Mouse (Mus musculus): ENCODE results near the gene Jagn1. TPM values are rescaled to one million over a fixed set of nuclear protein-coding genes. Genes with fewer than 3 reads are reported as not detected.
A peak's percentile ranks its signal among the peaks of the same experiment; 100 is the strongest.

Jagn1 gene
- polyA plus RNA-seq, 1 experiment from 2014 or later = 75.1 TPM

- Histone ChIP-seq H3K27me3 (ENCODE audit: control insufficient read depth, insufficient read depth, low read length) (no peaks in the 10 kb centered on the region), H3K4me1 (replicated peaks; ENCODE audit: control insufficient read depth, insufficient read depth, low read length) (no peaks in the 10 kb centered on the region), H3K9me3 (ENCODE audit: control insufficient read depth, low read length) (no peaks in the 10 kb centered on the region), H3K4me3 (ENCODE audit: low read depth, low read length) (no peak overlapping the region), H3K27ac (ENCODE audit: low read depth, low read length) (no peak overlapping the region), H3K9ac (ENCODE audit: low read depth, low read length) (no peak overlapping the region), H3K36me3 (ENCODE audit: control insufficient read depth, insufficient read depth, low read length) (no peaks in the 10 kb centered on the region), H3K4me2 (replicated peaks; ENCODE audit: low read depth, low read length) (no peak overlapping the region)
- DNase-seq (ENCODE audit: low spot score) (no peak), ATAC-seq (ENCODE audit: low FRiP score) (no peak)
- 88% methylated on average over 3 of the region's 3 CpGs for WGBS
Measured at GRCm38 (mm10) chr6:113440686-113441085, 1.7 kb upstream of the Jagn1 start.

GRCm38 (mm10) chr6:113441147-113441680 is 1.2 kb upstream of the Jagn1 start:
- whole genome bisulfite sequencing = 55% methylated on average over 7 of the region's 7 CpGs
- ATAC-seq (ENCODE audit: low FRiP score) (no peak), DNase-seq (ENCODE audit: low spot score) (peak; percentile 86)
- Histone ChIP-seq H3K9ac (ENCODE audit: low read depth, low read length) (no peak overlapping the region), H3K27ac (ENCODE audit: low read depth, low read length) (no peak overlapping the region), H3K4me2 (replicated peaks; ENCODE audit: low read depth, low read length) (no peak overlapping the region), H3K36me3 (ENCODE audit: control insufficient read depth, insufficient read depth, low read length) (no peaks in the 10 kb centered on the region), H3K27me3 (ENCODE audit: control insufficient read depth, insufficient read depth, low read length) (no peaks in the 10 kb centered on the region), H3K4me1 (replicated peaks; ENCODE audit: control insufficient read depth, insufficient read depth, low read length) (no peaks in the 10 kb centered on the region), H3K4me3 (ENCODE audit: low read depth, low read length) (no peak overlapping the region), H3K9me3 (ENCODE audit: control insufficient read depth, low read length) (no peaks in the 10 kb centered on the region)

GRCm38 (mm10) chr6:113442087-113442441 is 305 bp upstream of the Jagn1 start:
- no peaks in the 10 kb centered on the region for H3K36me3 ChIP-seq (ENCODE audit: control insufficient read depth, insufficient read depth, low read length)
- peak overlapping the region; percentile 75 for H3K4me3 ChIP-seq (ENCODE audit: low read depth, low read length)
- H3K9me3 ChIP-seq (ENCODE audit: control insufficient read depth, low read length) = no peaks in the 10 kb centered on the region
- H3K27ac ChIP-seq (ENCODE audit: low read depth, low read length) = no peak overlapping the region
- ATAC-seq (ENCODE audit: low FRiP score) (0 out of 2 replicates have a peak, but pooled peaks have one; percentile 6), DNase-seq (ENCODE audit: low spot score) (no peak)
- H3K4me2 ChIP-seq (replicated peaks; ENCODE audit: low read depth, low read length) = peak overlapping the region; percentile 69
- no peaks in the 10 kb centered on the region for H3K4me1 ChIP-seq (replicated peaks; ENCODE audit: control insufficient read depth, insufficient read depth, low read length)
- H3K9ac ChIP-seq (ENCODE audit: low read depth, low read length) = peak overlapping the region; percentile 91
- WGBS = 42% methylated on average over 9 of the region's 9 CpGs
- H3K27me3 ChIP-seq (ENCODE audit: control insufficient read depth, insufficient read depth, low read length) = no peaks in the 10 kb centered on the region

- ATAC-seq (ENCODE audit: low FRiP score) (no peak), DNase-seq (ENCODE audit: low spot score) (peak; percentile 26)
- Histone ChIP-seq H3K36me3 (ENCODE audit: control insufficient read depth, insufficient read depth, low read length) (no peaks in the 10 kb centered on the region), H3K27ac (ENCODE audit: low read depth, low read length) (no peak overlapping the region), H3K4me2 (replicated peaks; ENCODE audit: low read depth, low read length) (peak overlapping the region; percentile 69), H3K27me3 (ENCODE audit: control insufficient read depth, insufficient read depth, low read length) (no peaks in the 10 kb centered on the region), H3K4me3 (ENCODE audit: low read depth, low read length) (peak overlapping the region; percentile 75), H3K9me3 (ENCODE audit: control insufficient read depth, low read length) (no peaks in the 10 kb centered on the region), H3K9ac (ENCODE audit: low read depth, low read length) (peak overlapping the region; percentile 91), H3K4me1 (replicated peaks; ENCODE audit: control insufficient read depth, insufficient read depth, low read length) (no peaks in the 10 kb centered on the region)
- WGBS = 47% methylated on average over 12 of the region's 12 CpGs
Measured at GRCm38 (mm10) chr6:113443091-113443490, 722 bp downstream of the Jagn1 start.

- Histone ChIP-seq H3K36me3 (ENCODE audit: control insufficient read depth, insufficient read depth, low read length) (0 out of 2 replicates have a peak, but pooled peaks cover 2% of the 10 kb centered on the region), H3K9ac (ENCODE audit: low read depth, low read length) (no peak overlapping the region), H3K4me2 (replicated peaks; ENCODE audit: low read depth, low read length) (no peak overlapping the region), H3K9me3 (ENCODE audit: control insufficient read depth, low read length) (no peaks in the 10 kb centered on the region), H3K4me1 (replicated peaks; ENCODE audit: control insufficient read depth, insufficient read depth, low read length) (no peaks in the 10 kb centered on the region), H3K27me3 (ENCODE audit: control insufficient read depth, insufficient read depth, low read length) (no peaks in the 10 kb centered on the region), H3K27ac (ENCODE audit: low read depth, low read length) (no peak overlapping the region), H3K4me3 (ENCODE audit: low read depth, low read length) (no peak overlapping the region)
- DNase-seq (ENCODE audit: low spot score) (no peak), ATAC-seq (ENCODE audit: low FRiP score) (no peak)
- WGBS = 78% methylated on average over 6 of the region's 8 CpGs
Measured at GRCm38 (mm10) chr6:113444207-113444965, 2.0 kb downstream of the Jagn1 start.

- Histone ChIP-seq H3K9ac (ENCODE audit: low read depth, low read length) (no peak overlapping the region), H3K4me3 (ENCODE audit: low read depth, low read length) (no peak overlapping the region), H3K4me2 (replicated peaks; ENCODE audit: low read depth, low read length) (no peak overlapping the region), H3K27ac (ENCODE audit: low read depth, low read length) (no peak overlapping the region), H3K9me3 (ENCODE audit: control insufficient read depth, low read length) (no peaks in the 10 kb centered on the region), H3K4me1 (replicated peaks; ENCODE audit: control insufficient read depth, insufficient read depth, low read length) (no peaks in the 10 kb centered on the region), H3K27me3 (ENCODE audit: control insufficient read depth, insufficient read depth, low read length) (no peaks in the 10 kb centered on the region), H3K36me3 (ENCODE audit: control insufficient read depth, insufficient read depth, low read length) (0 out of 2 replicates have a peak, but pooled peaks cover 2% of the 10 kb centered on the region)
- ATAC-seq (ENCODE audit: low FRiP score) = no peak
- no peak for DNase-seq (ENCODE audit: low spot score)
- 89% methylated on average over 4 of the region's 4 CpGs for WGBS
Measured at GRCm38 (mm10) chr6:113447639-113448038, 5.3 kb downstream of the Jagn1 start.

GRCm38 (mm10) chr6:113451839-113452238 is 9.5 kb downstream of the Jagn1 start:
- Histone ChIP-seq H3K27me3 (ENCODE audit: control insufficient read depth, insufficient read depth, low read length) (no peaks in the 10 kb centered on the region), H3K36me3 (ENCODE audit: control insufficient read depth, insufficient read depth, low read length) (0 out of 2 replicates have a peak, but pooled peaks cover 2% of the 10 kb centered on the region), H3K27ac (ENCODE audit: low read depth, low read length) (no peak overlapping the region), H3K9me3 (ENCODE audit: control insufficient read depth, low read length) (no peaks in the 10 kb centered on the region), H3K9ac (ENCODE audit: low read depth, low read length) (no peak overlapping the region), H3K4me1 (replicated peaks; ENCODE audit: control insufficient read depth, insufficient read depth, low read length) (no peaks in the 10 kb centered on the region), H3K4me3 (ENCODE audit: low read depth, low read length) (no peak overlapping the region), H3K4me2 (replicated peaks; ENCODE audit: low read depth, low read length) (no peak overlapping the region)
- WGBS = 85% methylated on average over 2 of the region's 2 CpGs
- ATAC-seq (ENCODE audit: low FRiP score) = no peak
- no peak for DNase-seq (ENCODE audit: low spot score)

- no peak overlapping the region for H3K9ac ChIP-seq (ENCODE audit: low read depth, low read length)
- H3K36me3 ChIP-seq (ENCODE audit: control insufficient read depth, insufficient read depth, low read length) = no peaks in the 10 kb centered on the region
- WGBS = 63% methylated on average over 5 of the region's 5 CpGs
- ATAC-seq (ENCODE audit: low FRiP score) (no peak), DNase-seq (ENCODE audit: low spot score) (no peak)
- H3K4me2 ChIP-seq (replicated peaks; ENCODE audit: low read depth, low read length) = no peak overlapping the region
- H3K27me3 ChIP-seq (ENCODE audit: control insufficient read depth, insufficient read depth, low read length) = no peaks in the 10 kb centered on the region
- no peak overlapping the region for H3K4me3 ChIP-seq (ENCODE audit: low read depth, low read length)
- no peak overlapping the region for H3K27ac ChIP-seq (ENCODE audit: low read depth, low read length)
- H3K9me3 ChIP-seq (ENCODE audit: control insufficient read depth, low read length) = no peaks in the 10 kb centered on the region
- H3K4me1 ChIP-seq (replicated peaks; ENCODE audit: control insufficient read depth, insufficient read depth, low read length) = no peaks in the 10 kb centered on the region
Measured at GRCm38 (mm10) chr6:113455007-113455406, 12.6 kb downstream of the Jagn1 start.

- no peaks in the 10 kb centered on the region for H3K36me3 ChIP-seq (ENCODE audit: control insufficient read depth, insufficient read depth, low read length)
- no peaks in the 10 kb centered on the region for H3K27me3 ChIP-seq (ENCODE audit: control insufficient read depth, insufficient read depth, low read length)
- DNase-seq (ENCODE audit: low spot score) = no peak
- H3K4me2 ChIP-seq (replicated peaks; ENCODE audit: low read depth, low read length) = no peak within 1 kb of the TSS
- WGBS = 78% methylated on average over 10 of the region's 10 CpGs
- H3K4me1 ChIP-seq (replicated peaks; ENCODE audit: control insufficient read depth, insufficient read depth, low read length) = no peaks in the 10 kb centered on the region
- H3K27ac ChIP-seq (ENCODE audit: low read depth, low read length) = no peak within 1 kb of the TSS
- H3K9ac ChIP-seq (ENCODE audit: low read depth, low read length) = no peak within 1 kb of the TSS
- no peaks in the 10 kb centered on the region for H3K9me3 ChIP-seq (ENCODE audit: control insufficient read depth, low read length)
- no peak within 1 kb of the TSS for H3K4me3 ChIP-seq (ENCODE audit: low read depth, low read length)
- ATAC-seq (ENCODE audit: low FRiP score) = no peak
Measured at GRCm38 (mm10) chr6:113457952-113458534, 15.7 kb downstream of the Jagn1 start, which contains the start of gene Il17re. Gene Il17re, plus strand, starts transcription at chr6:113458484.
